ENCODE assay signal across 11 mouse cellular contexts in the genomic region with DNA sequence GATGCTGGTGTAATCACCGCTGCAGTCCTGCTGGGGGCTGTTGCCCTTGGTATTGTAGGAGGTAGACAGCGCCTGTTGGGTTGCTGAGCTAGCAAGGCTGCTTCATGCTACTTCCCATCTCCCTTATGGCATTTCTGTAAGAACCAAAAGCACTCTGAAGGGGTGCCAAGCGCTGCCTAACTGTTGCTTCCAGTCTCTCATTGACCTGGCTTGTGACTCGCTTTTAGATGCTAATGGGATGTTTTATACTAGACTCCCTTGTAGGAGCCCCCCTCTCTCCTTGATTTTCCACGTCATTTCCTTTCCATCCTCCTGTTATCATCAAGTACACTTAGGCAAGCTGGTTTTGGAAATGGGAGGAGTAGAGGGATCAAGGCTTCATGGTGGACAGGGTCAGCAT.
DNase-seq lines count a peak whose midpoint lies in the region; ATAC-seq and TF ChIP-seq lines count a peak whose summit lies in the region.
"Had no signal": no experiment of that assay in that cellular context is flagged by ENCODE, and none has a peak within 500 bp of the region (broad histone marks: within the 10 kb centered on the region; RNA-seq: fewer than 3 reads in every experiment).

No protein-coding gene starts in this region.

- no peak for ATAC-seq in heart, embryonic 12.5 days (ENCODE audit: insufficient number of reproducible peaks, low FRiP score)
- no peak for ATAC-seq in liver, postnatal 0 days

- TF ChIP-seq CTCF in layer of hippocampus, adult 2 months (conservative IDR thresholded peaks at IDR 0.05): no peak
- no peak for TF ChIP-seq CTCF in liver, postnatal 0 days (IDR thresholded peaks at IDR 0.05; ENCODE audit: low read depth)

- no peaks in the 10 kb centered on the region for H3K27me3 ChIP-seq in heart, embryonic 12.5 days (replicated peaks)
- H3K27me3 ChIP-seq in liver, postnatal 0 days (ENCODE audit: insufficient read depth, low read length): no peaks in the 10 kb centered on the region
- H3K27me3 ChIP-seq: limb, embryonic 12.5 days had no signal

- DNase-seq in heart, adult 11 months: no peak
- no peak for DNase-seq in layer of hippocampus, adult 2 months (ENCODE audit: low spot score in 2 of 2)
- DNase-seq in layer of hippocampus, adult 8-10 months (ENCODE audit: low spot score in 2 of 2): no peak
- DNase-seq in liver, postnatal 0 days: no peak
- DNase-seq in adrenal gland, adult (ENCODE audit: inconsistent age in 2 of 2, low spot score in 1 of 2): no peak
- no peak for DNase-seq in gastrocnemius, postnatal 4 days (ENCODE audit: low spot score in 2 of 2)
- DNase-seq: cerebellum, adult 8-10 months; thymus, postnatal 36 days had no signal

- H3K9ac ChIP-seq in heart, embryonic 12.5 days: no peak overlapping the region
- H3K9ac ChIP-seq in liver, postnatal 0 days (replicated peaks): no peak overlapping the region
- H3K9ac ChIP-seq: limb, embryonic 12.5 days had no signal

- H3K9me3 ChIP-seq in heart, embryonic 12.5 days (replicated peaks): no peaks in the 10 kb centered on the region
- H3K9me3 ChIP-seq in liver, postnatal 0 days (ENCODE audit: low read length): no peaks in the 10 kb centered on the region
- H3K9me3 ChIP-seq: limb, embryonic 12.5 days had no signal

- H3K4me1 ChIP-seq in heart, embryonic 12.5 days (replicated peaks): peaks cover 68% of the 10 kb centered on the region
- H3K4me1 ChIP-seq in brown adipose tissue, adult 24 weeks (ENCODE audit: control insufficient read depth, insufficient read depth, insufficient read length, low read length): peaks cover 59% of the 10 kb centered on the region
- peaks cover 13% of the 10 kb centered on the region for H3K4me1 ChIP-seq in liver, postnatal 0 days (ENCODE audit: insufficient read depth)

- no peak overlapping the region for H3K4me3 ChIP-seq in heart, embryonic 12.5 days
- H3K4me3 ChIP-seq in layer of hippocampus, adult 2 months: no peak overlapping the region
- H3K4me3 ChIP-seq in brown adipose tissue, adult 24 weeks (ENCODE audit: insufficient read depth, low read depth, low read length): no peak overlapping the region
- H3K4me3 ChIP-seq in liver, postnatal 0 days (ENCODE audit: low read depth, low read length): no peak overlapping the region
- H3K4me3 ChIP-seq: limb, embryonic 12.5 days had no signal

- peak overlapping the region; percentile 61 for H3K27ac ChIP-seq in heart, embryonic 12.5 days (ENCODE audit: poor library complexity, severe bottlenecking)
- peak overlapping the region; percentile 72 for H3K27ac ChIP-seq in layer of hippocampus, adult 2 months
- H3K27ac ChIP-seq in brown adipose tissue, adult 24 weeks (replicated peaks; ENCODE audit: low read depth, low read length): peak overlapping the region; percentile 85
- H3K27ac ChIP-seq in liver, postnatal 0 days (ENCODE audit: low read depth): peak overlapping the region; percentile 66; the same call in 1 of the 2 replicates
- H3K27ac ChIP-seq: limb, embryonic 12.5 days had no signal

- no peaks in the 10 kb centered on the region for H3K36me3 ChIP-seq in heart, embryonic 12.5 days
- no peaks in the 10 kb centered on the region for H3K36me3 ChIP-seq in liver, postnatal 0 days (replicated peaks; ENCODE audit: insufficient read depth, low read length)

- 76% methylated on average over 5 of the region's 5 CpGs for WGBS in heart, embryonic 12.5 days
- WGBS in liver, postnatal 0 days (ENCODE audit: insufficient replicate concordance): 76% methylated on average over 5 of the region's 5 CpGs

- H3K4me2 ChIP-seq in heart, embryonic 12.5 days: no peak overlapping the region
- H3K4me2 ChIP-seq in liver, postnatal 0 days (ENCODE audit: low read depth, low read length): no peak overlapping the region
- H3K4me2 ChIP-seq: limb, embryonic 12.5 days had no signal

- TF ChIP-seq EP300 in liver, postnatal 0 days (IDR thresholded peaks at IDR 0.05; ENCODE audit: low read depth): no peak
